Mouse (Mus musculus): ENCODE measurements at regions not wholly inside any gene's neighbourhood (a gene's known extent, or its start where the extent isn't known, plus 50 kb on each side); places are given as distances from the start of the nearest gene placed in this dataset.

DNA sequence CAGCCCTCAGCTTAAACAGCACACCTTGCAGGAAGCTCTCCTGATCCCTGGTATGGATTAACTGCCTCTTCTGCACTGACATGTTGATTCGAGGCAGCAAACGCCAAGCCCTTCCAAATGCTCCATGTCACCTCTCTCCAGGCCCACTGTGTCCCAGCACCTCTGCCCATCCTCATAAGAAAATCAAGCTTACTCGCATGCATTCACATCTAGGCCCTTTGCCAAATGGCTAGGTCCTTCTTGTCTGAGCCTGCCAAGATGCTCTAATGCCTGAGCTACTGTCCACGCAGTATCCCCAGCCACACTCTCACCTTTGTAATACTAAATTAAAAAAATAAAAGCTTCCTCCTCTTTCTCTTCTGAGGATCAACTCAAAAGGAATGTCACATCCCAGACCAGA is 588.7 kb upstream of the Cdh11 start:
- no peak for DNase-seq

DNA sequence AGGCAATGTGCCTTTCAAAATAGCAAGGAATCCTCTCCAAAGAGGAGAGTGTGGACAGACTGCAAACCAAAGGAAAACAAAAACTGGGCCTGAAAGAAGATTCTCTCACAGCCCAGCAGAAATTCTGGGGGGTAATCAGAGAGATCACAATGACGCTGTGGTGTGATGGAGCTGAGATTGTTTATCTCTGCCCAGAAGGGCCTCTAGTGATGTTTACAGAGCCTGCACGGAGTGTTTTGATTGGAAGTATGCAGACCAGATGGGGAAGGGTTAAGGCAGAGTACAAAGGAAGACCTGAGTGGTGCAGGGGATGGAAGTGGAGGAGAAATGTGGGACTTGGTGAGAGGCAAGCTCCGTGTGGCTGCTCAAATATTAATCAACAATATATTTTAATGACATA is 593.1 kb upstream of the Cdh11 start:
- DNase-seq, result no peak

DNA sequence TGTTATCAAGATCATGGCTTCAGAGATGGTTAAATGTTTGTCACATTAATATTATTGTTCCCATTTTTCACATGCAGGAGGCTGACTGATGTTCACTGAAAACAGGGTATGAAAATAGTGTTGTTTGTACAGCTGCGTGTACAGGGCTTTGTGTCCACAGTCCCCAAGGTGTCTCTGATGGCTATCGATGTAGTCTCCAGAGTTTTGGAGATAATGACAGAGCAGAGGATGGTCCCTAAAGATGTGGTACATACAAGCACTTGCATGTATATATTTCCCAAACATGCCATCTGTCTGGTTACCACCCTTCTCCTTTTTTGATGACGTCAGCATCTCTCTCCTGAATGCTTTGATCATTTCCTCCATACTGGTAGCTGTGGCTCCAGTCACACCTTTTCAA is 596.1 kb upstream of the Cdh11 start:
- no peak for DNase-seq

DNA sequence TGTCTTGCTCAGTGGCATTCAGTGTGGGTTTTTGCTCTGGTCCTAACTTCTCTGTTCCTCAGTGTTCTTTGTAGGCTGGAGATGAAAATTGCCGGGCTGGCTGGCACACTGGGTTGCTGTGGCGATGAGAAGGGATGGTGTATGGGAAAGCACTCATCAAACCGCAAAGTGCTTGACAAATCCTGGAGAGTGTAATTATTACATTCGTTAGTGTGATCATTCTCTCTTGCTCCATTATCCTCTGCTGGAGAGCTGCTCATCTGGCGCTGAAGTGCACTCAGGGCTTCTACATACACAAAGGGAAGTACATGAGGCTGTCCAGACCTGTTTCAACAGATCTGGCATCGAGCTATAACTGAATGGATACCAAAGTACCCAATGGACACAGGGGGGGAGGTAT is 605.9 kb upstream of the Cdh11 start:
- DNase-seq, result no peak

DNA sequence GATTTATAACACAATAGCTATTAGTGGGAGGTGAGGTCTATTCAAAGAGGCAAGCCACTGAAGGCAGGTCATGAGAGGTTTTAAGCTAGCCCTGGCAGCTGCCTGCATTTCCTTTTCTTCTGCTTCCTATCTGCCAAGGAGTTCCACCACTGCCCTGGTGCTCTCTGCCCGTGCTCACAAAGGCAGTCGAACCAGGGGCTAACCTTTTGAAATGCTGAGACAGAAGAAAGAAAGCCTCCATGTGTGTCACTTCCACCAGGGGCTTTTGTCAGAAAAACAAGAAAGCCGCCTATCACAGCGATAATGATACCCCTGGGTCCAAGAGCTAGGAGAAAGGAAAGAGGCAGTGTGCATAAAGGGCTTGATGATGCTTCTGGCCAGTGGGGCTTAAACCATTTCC is 609.9 kb upstream of the Cdh11 start:
- DNase-seq, result no peak

DNA sequence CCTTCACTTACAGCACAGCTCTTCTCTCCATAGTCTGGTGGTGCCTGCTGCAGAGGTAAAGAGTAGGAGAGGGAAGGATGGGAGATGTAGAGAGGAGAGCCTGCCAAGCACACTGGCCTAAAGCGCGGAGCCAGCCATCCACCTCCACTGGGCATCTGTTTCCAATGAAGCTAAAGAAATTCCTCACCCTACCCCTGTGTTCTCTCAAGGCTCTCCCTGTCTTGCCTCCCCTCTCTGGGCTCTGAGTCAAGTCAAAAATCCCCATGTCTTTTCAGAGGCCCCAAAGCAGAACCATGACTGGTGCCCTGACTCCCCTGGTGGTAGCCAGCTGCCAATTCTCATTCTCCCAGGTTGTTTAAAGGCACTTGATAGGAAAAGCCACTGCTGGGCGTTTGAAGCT is 612.7 kb upstream of the Cdh11 start:
- DNase-seq, result no peak

DNA sequence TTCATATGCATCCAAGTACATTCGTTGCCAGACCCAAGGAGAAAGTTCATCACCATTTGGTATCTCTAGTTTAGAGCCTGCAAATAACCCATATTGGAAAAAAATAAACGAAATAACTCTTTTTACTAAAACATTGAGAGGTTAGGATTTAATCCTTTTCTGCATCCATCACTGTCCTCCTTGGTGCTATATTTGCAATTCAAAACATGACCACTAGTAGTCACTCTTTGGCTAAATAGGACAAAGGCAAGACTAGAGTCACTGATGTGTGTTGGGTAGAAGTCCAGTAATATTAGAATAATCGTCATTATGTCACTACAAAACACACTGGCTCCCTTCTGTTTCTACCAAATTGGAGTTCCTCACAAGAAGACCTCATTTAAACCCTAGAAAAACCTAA is 614.0 kb upstream of the Cdh11 start:
- DNase-seq, result no peak

DNA sequence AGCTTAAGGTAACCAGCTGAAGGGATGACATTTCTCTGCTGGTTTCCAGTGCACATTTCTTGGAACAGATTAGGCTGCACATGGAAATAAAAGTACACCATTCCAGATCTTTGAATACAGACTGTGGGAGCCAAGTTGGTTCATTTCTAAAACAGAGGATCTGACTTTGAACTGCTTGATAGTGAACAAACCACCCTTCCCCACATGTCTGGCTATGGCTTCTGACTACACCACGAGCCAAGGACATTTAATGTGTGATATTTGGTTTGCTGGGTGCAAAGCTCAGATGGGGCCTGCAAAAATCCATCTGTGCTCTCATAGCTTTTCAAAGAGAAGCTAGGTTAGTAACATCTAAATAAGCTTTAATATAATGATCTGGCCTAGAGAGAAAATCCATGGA is 614.7 kb upstream of the Cdh11 start:
- DNase-seq, result no peak

DNA sequence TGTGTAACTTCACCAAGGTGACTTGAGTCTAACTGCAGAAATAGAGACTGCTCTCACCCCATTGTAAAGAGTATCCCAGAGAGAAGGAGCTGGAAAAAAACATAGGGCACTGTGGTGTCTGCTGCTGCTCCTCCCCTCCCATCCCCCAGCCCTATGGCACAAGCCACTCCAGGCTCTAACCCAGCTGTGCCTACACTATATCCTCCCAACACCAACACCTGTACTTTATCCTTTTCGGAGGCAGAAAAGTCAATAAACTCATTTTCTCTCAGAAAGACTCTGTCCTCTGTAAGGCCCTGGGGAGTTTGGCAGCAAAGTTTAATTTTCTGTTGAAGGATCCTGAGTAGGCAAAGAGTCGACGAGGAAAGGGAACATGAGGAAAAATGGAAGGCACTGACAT is 617.3 kb upstream of the Cdh11 start:
- DNase-seq, result no peak

DNA sequence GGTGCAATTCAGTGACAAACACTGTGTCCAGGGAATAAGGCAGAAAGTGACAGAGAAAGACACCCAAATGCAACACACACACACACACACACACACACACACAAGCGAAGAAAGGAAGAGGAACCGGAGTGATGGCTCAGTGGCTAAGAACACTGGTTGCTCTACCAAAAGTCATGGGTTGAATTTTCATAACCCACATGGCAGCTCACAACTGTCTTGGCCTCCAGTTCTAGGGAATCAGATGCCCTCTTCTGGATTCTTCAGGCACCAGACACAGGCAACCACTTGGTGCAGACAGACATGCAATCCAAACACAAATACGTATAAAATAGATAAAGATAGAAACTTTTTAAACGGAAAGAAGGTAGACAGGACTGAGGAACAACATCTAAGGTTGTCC is 618.4 kb upstream of the Cdh11 start:
- no peak for DNase-seq

DNA sequence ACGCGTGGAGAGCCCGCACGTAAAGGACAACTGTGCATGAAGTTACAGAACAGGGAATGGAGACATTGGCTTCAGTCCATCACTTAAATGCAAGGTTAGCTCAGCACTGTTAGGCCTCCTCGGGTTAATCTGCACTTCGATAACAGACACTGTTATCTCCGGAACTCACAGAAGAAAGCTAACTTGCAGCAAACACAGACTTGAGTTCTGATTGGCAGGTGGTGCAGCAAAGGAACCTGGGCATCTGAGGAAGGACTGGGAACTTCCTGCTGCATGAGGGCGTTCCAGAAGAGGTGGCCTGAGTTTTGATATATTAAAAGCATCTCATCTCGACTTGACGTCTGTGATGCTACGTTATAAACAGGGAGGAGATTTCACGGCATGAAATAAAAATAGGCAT is 620.3 kb upstream of the Cdh11 start:
- no peak for DNase-seq

DNA sequence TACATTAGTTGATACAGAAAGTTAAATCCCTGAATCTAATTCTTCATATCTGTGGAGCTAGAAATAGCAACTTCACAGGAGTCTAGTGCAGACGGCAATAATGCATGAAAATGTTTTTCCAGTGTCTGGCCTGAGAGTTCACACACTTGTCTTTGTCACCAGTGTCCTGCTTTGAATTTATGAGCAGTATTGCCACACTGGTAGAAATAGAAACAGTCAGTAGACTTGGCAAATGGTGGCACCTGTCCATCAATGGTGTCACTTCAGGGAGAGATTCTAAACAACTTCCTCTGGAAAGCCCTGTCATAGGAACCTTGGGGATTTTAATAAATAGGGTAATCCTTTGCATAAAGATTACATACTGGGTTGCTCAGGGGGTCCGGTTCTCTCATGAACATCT is 621.5 kb upstream of the Cdh11 start:
- no peak for DNase-seq

DNA sequence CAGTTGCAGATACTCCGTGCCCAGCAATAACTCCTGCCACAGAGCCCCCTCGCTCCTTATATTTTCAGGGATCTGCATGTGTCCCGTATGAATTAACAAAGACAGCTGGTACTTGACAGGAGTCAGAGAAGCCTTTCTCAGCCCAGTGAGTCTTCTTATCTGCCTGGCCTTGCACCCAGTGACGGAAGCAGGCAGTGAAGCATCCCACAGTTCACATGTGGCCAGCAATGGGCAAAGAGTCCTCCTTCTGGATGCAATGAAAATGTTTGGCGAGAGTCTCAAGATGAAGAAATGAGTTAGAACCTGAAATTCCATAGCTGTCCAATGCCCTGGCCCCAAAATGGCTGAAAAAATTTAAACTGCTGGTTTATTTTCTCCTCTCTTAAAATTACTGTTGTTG is 622.2 kb upstream of the Cdh11 start:
- DNase-seq, result peak; percentile 21 to 45

DNA sequence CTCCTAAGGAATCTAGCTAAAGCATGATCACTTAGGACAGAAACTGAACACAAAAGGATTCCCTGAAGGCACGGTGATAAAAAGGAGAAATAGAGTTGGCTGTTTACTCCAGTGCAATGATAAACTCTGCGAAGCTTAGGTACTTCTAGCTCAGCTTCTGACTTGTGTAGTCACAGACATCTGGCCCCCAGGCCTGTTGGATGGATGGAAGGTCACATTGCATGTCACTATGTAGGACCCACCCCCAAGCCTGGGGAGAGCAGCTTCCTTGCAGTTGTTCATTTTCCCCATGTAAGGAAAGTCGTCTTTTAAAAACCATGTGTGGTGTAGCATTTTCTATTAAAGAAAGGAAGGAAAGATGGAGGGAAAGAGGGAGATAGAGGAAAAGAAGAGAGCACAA is 623.0 kb upstream of the Cdh11 start:
- peak in 1 of 2 experiments; percentile 38 for DNase-seq

DNA sequence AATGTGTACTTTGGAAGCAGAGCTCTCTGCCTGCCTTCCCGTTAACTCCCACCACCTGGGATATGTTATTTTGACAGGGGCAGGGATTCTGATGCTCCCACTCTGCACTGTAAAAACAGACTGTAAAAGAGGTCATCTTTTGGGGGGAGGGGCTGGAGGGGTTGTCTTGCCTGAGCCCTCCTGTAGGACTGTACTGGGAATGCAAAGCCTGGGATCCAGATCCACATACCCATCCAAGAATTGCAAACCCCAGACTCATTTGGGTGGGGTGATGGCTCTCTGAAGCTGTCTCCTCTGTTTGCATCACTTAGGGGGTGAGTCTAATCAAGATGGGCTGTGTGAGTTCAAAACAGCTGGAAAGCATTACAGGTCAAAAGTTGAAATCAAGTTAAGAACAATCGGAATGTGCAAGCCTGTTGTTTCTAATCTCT is 623.7 kb upstream of the Cdh11 start:
- DNase-seq, result peak; percentile 71 to 80

DNA sequence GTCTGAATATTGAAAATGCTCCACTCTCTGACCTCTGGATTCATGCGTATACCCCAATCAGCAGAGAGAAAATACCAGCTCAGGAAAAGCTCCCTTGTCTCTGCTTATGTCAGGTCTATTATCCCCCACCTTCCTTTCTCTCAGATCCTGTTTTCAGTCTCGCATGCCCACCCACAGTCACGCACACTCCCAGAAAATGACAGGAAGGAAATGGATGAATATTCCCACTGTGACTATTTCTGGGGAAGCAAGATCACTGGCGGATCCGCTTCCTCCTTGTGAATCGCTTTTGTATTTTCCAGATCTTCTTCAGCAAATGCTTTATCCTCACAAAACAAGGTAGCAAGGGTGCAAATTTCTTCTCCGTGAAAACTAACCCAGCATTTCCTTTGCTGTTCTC is 627.3 kb upstream of the Cdh11 start:
- DNase-seq, result no peak

DNA sequence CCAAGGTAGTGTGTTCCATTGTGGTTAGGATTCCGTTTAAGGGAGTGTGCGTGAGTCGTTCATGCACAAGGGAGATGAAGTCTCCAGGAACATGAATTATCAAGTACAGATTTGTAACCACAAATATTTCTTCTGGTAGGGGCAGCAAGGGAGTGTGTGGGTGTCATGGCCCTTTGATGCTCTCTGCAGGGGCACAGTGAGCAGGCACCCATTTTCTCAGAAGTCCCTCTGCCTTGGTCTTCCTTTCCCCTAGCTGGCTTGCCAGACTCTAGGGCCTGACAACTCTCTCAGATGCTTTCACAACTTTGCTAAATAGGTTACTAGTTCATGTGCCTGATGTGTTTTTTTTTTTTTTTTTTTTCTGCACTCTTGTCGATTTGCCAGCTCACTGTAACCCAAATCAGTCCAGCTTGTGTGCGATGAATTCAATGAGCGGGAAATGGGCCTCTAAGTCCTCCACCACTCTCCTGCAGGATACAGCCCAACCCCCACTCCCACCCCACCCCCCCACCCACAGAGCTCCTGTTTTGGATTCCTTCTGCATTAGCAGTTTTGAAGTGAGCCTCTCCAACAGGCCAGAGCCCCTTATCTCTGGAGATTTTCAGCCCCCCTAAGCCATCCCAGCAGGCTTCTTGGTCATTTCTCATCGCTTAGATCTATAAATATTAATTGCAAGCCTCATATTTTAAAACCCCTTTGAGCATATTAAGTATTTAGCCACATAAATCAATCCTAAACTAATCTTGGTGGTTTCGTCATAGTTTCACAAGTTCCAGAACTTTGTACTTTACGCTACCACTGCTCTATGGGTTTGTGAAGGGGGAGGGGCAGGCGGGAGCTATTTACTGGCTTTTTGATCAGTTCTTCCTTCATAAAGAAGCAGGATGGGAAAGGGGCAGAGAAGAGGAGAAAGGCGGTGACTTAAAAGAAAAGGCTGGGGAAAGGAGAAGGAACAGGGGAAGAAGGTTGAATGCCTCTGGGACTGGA is 628.4 kb upstream of the Cdh11 start:
- peak; percentile 69 to 79 for DNase-seq

DNA sequence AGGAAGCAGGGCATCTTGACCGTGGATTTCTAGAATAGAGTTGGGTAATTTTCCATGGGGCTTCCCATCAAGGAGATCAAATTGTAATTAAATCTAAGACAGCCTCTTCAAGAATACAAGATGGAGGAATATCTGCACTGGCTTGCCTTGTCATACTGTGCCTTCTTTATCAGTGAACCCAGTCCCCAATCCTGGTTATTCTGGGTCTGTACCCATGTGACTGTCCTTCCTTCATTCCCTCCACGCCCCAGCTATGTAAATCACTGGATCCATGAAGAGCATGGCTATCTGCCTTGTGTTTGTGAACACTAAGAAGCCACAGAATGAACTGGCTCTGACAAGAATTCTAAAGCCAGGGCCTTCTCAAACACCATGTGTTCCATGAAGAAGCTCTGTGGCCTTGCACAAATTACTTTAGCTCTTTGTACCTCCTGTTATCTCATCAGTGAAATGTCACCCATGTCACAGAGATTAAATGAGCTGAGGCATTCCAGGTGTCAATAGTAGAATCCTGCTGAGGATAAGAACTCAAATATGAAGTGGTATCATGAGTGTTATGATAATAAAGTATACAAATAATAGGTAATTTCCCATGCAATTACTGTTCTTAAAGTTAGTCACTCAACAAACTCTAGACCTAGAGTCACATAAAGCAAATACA is 637.0 kb upstream of the Cdh11 start:
- DNase-seq, result no peak

DNA sequence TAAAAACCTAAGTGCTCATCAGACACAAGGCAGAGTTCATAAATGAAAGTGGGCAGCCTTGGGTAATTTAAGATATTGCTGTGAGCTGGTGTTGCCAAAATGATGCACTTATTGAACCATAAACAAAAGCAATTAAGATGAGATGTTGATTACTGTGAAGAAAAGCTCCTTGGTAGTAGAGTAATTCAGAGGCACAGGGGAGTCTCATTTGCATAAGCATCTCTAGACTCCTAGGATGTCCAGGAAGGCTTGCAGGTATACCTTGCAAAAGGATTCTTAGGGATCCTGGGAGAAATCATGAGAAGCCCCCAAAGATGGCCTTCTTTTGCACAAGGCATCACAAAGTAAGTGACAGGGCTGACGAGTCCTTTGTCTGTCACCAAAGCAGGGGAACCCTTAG is 640.5 kb upstream of the Cdh11 start:
- DNase-seq, result no peak

DNA sequence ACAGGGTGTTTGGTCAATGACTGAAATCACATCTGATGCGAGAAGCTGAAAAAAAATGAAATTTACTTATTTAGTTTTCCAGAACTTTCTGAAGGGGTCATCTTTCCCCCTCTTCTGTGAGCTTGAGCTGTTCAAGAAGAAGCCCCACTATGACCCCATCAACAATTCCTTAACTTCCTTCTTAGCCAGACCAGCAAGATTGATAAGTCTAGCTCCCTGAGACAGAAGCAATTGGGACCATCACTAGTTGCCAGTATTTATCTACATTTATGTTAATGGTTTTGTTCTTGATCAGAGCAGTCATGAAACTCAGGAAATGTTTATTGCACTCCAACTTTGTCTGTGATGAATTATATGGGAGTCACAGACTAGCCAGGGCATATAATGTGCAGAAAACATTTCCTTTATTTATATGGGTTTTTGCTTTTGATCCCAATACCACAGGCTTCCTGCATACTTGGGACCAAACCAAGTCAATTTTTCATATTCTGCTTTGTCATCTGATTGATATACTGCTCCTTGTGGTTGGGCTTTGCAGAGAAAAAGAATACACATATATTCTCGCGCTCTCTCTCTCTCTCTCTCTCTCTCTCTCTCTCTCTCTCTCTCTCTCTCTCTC is 645.5 kb upstream of the Cdh11 start:
- no peak for DNase-seq

DNA sequence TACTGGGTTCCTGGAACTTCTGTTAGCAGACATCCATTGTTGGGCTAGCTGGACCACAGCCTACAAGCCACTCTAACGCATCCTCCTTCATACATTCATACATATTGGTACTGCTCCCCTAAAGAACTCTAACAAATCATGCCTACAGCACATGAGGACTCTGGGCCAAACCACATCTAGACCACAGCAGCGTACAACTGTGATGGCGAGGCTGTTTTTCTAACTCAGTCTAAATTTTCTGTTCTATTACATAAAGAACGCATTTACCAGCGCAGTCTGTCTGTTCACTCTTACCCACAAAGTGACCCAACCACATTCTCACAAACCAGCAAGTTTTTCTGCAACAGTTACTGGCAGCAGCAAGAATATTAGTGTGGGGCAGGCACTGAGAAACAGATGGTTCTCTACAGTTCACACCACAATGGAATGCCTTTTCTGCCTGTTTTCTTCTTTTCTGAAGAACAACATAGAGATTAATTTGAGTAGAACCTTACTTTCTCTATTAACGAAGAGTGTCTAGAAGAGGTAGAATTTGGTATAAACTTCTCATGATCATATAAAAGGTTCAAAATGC is 648.2 kb upstream of the Cdh11 start:
- no peak for DNase-seq

DNA sequence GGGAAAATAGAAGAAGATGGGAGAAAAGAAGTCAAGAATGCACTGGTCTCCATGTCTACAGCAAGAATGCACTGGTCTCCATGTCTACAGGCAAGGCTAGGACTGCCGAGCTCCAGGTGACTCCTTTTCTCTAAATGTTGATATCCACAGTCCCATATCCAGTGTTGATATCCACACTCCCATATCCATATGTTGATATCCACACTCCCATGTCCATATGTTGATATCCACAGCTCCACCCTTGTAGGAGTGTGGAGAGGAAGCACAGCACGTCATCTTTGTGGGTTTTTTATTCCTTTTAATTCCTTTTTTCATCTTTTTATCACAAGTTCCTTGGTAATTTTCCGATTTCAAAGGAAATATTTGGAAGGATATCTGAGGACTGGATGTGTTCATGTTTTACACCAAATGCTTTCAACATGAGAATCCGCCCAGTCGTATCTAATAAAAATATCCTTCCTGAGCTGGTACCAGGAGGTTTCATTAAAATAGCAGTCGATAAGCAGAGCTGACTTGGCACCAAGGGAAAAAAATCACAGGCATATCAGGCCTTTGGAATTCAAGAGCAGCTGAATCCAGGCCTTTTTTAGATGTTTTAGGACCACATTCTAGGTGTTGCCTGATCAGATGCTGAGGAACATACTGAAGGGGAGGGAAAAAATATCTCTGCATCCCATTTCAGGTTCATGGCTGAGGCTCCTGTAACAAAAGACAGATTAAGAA is 653.7 kb upstream of the Cdh11 start:
- DNase-seq, result no peak

DNA sequence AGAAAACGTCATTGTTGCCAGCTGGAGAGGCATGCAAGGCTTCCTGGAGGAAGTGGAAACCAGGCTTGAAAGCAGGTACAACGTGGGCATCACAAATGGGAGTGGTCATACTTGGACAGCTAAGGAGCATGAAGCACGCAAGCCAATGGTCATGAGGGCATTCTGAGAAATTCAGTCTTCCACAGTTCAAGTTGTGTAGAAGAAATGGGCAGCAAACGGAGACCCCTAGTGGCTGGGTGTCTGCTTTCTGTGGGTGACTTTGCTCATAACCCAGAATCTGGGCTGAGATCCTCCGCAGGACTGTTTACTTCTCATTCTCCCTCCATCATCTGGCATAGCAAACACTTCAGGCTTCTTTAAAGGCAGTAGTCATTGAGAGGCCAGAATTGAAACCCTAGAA is 655.7 kb upstream of the Cdh11 start:
- peak; percentile 45 to 56 for DNase-seq
